8 mouse cellular contexts compared by ENCODE assay signal in the genomic region with DNA sequence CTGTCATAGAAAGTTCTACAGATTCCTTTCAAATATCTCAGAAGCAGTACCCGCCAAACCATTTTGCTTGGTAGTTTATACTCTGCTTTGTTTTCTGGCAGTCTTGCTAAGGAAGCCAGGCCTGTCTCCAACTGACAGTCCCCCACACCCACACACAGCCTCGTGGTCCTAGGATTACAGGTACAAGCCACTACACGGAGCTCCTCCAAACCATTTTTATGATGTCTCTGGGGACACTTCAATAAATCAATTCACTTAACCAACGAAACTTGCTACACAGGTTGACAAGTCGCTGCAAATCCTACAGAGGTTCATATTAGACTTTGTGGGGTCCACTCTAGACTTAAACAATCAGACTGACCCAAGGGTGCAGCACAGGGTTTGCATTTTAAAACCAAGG. TPM values are rescaled to one million over a fixed set of nuclear protein-coding genes. Genes with fewer than 3 reads are reported as not detected.
DNase-seq lines count a peak whose midpoint lies in the region; ATAC-seq and TF ChIP-seq lines count a peak whose summit lies in the region.

No protein-coding gene starts in this region.

- H3K4me3 ChIP-seq in heart, embryonic 14.5 days (ENCODE audit: control insufficient read depth in 1 of 2, insufficient read depth in 1 of 2, low read depth in 1 of 2, low read length in 2 of 2): peak overlapping the region; percentile 90 to 100
- H3K4me3 ChIP-seq in ES-E14 (ENCODE audit: insufficient read depth in 1 of 2, low read depth in 1 of 2, low read length in 2 of 2, poor library complexity in 1 of 2, severe bottlenecking in 1 of 2): peak overlapping the region; percentile 78 to 83
- H3K4me3 ChIP-seq in forebrain, embryonic 16.5 days (replicated peaks; ENCODE audit: low read length): peak overlapping the region; percentile 92
- H3K4me3 ChIP-seq in macrophage (ENCODE audit: inconsistent target): peak overlapping the region; percentile 98

- H3K79me2 ChIP-seq in macrophage (ENCODE audit: inconsistent target): peaks cover 95% of the 10 kb centered on the region

- no peak overlapping the region for H3K27ac ChIP-seq in heart, embryonic 14.5 days (replicated peaks in 1 of 2; ENCODE audit: control insufficient read depth in 1 of 2, insufficient read depth in 1 of 2, low read depth in 2 of 2, low read length in 2 of 2)
- H3K27ac ChIP-seq in ES-E14 (ENCODE audit: insufficient read depth, low read depth, low read length, poor library complexity, severe bottlenecking) (no peak overlapping the region), macrophage (peak overlapping the region; percentile 12; the same call in 1 of the 2 replicates)
- no peak overlapping the region for H3K27ac ChIP-seq in forebrain, embryonic 16.5 days (ENCODE audit: low read length)

- intact Hi-C loops in heart, postnatal 14 days (cut with DNase I): loop anchor here (10.0 kb wide), 1 partner anchor 314 kb away; a partner anchor contains a TSS

- 28% methylated on average over 5 of the region's 5 CpGs for WGBS in heart, embryonic 14.5 days
- WGBS in forebrain, embryonic 16.5 days: 31% methylated on average over 5 of the region's 5 CpGs
- 17% methylated on average over 5 of the region's 5 CpGs for WGBS in macrophage (ENCODE audit: missing documents)

- H3K27me3 ChIP-seq in heart, embryonic 14.5 days (ENCODE audit: control insufficient read depth, insufficient read depth, low read length): no peaks in the 10 kb centered on the region
- no peaks in the 10 kb centered on the region for H3K27me3 ChIP-seq in forebrain, embryonic 16.5 days (replicated peaks; ENCODE audit: control insufficient read depth, insufficient read depth, low read length)

- peak overlapping the region; percentile 82 for H3K9ac ChIP-seq in heart, embryonic 14.5 days (ENCODE audit: low read length)
- H3K9ac ChIP-seq in ES-E14 (ENCODE audit: insufficient read depth, low read depth, low read length, poor library complexity, severe bottlenecking): peak overlapping the region; percentile 90
- H3K9ac ChIP-seq in forebrain, embryonic 16.5 days (replicated peaks; ENCODE audit: low read depth, low read length): peak overlapping the region; percentile 86

- no peaks in the 10 kb centered on the region for H3K9me3 ChIP-seq in heart, embryonic 14.5 days (ENCODE audit: control insufficient read depth, low read length)
- H3K9me3 ChIP-seq in ES-E14 (ENCODE audit: control insufficient read depth, insufficient read depth, low read depth, low read length): no peaks in the 10 kb centered on the region
- H3K9me3 ChIP-seq in forebrain, embryonic 16.5 days (ENCODE audit: control insufficient read depth, low read length): no peaks in the 10 kb centered on the region

- no peak for ATAC-seq in heart, embryonic 14.5 days (ENCODE audit: insufficient number of reproducible peaks, insufficient read depth, low FRiP score, low read depth)
- no peak for ATAC-seq in forebrain, embryonic 16.5 days

- H3K36me3 ChIP-seq in heart, embryonic 14.5 days (ENCODE audit: control insufficient read depth, insufficient read depth, low read length): peaks cover 7% of the 10 kb centered on the region; the same call in 1 of the 2 replicates
- H3K36me3 ChIP-seq in ES-E14 (ENCODE audit: control insufficient read depth, insufficient read depth, low read length, poor library complexity, severe bottlenecking) (no peaks in the 10 kb centered on the region), macrophage (ENCODE audit: inconsistent target) (no peaks in the 10 kb centered on the region)
- no peaks in the 10 kb centered on the region for H3K36me3 ChIP-seq in forebrain, embryonic 16.5 days (ENCODE audit: control insufficient read depth, insufficient read depth)

- H3K4me2 ChIP-seq in heart, embryonic 14.5 days (ENCODE audit: low read length): peak overlapping the region; percentile 73
- peak overlapping the region; percentile 96 for H3K4me2 ChIP-seq in forebrain, embryonic 16.5 days (ENCODE audit: low read length)

- no peak for DNase-seq in heart, postnatal 14 days
- no peak for DNase-seq in ES-E14 (ENCODE audit: low read depth, low spot score)
- no peak for DNase-seq in left cerebral cortex, adult 9 months (ENCODE audit: low spot score in 2 of 2)
- DNase-seq in layer of hippocampus, postnatal 10 days (ENCODE audit: low spot score in 2 of 2): no peak
- DNase-seq in cerebellum, postnatal 10 days: no peak

- in situ Hi-C loops in ES-E14 (cut with MboI; ENCODE audit: low sequenced_read_pairs in 2 of 2, unreplicated experiment in 2 of 2): no loop called here

- H3K4me1 ChIP-seq in heart, embryonic 14.5 days (ENCODE audit: control insufficient read depth in 2 of 2, insufficient read depth in 2 of 2, low read length in 2 of 2): peaks cover 0 to 17% of the 10 kb centered on the region in 2 experiments; a peak in 3 of 4 replicates
- H3K4me1 ChIP-seq in ES-E14 (ENCODE audit: control insufficient read depth in 2 of 2, insufficient read depth in 2 of 2, low read length in 2 of 2, poor library complexity in 1 of 2): peaks cover 0 to 2% of the 10 kb centered on the region in 2 experiments; a peak in 1 of 4 replicates
- peaks cover 25% of the 10 kb centered on the region for H3K4me1 ChIP-seq in forebrain, embryonic 16.5 days (replicated peaks; ENCODE audit: control insufficient read depth, insufficient read depth, low read length)

TF ChIP-seq in ES-E14, 5 proteins besides CTCF, POLR2A, EP300 and RAD21:
- no peak for TF ChIP-seq MAFK (IDR thresholded peaks at IDR 0.05; ENCODE audit: insufficient read depth, low read depth, low read length)
TF ChIP-seq in ES-E14: peak in this region for 0.

RNA-seq across cellular contexts. Expression of a gene that starts 1.3 kb away (rescaled TPM):
- polyA plus RNA-seq in heart, embryonic 14.5 days (2014; fragmentation: Nextera tagmentation; extraction: Ambion mirVana): 20.1 and 22.6 TPM in 2 replicates
- total RNA-seq in heart, postnatal 14 days (2021): 10 to 100 TPM; 12.9 to 14.9 TPM
- total RNA-seq in ES-E14 (2012; rRNA removed): 19.5 and 22.4 TPM in 2 replicates
- polyA plus RNA-seq in forebrain, embryonic 16.5 days (2015; fragmentation: Nextera tagmentation; extraction: Ambion mirVana): 50.8 and 54.5 TPM in 2 replicates
- total RNA-seq in macrophage (2018; cell fraction: chromatin; rRNA removed): 100 to 1,000 TPM in 11 of 26 experiments, 10 to 100 TPM in 15; 41.1 to 150 (median 93.6) TPM
- 10 to 100 TPM; 20.6 to 27.2 (median 23.6) TPM for total RNA-seq in macrophage (2018; cell fraction: cytosol; rRNA removed)
- total RNA-seq in macrophage (2018; cell fraction: nucleus; rRNA removed): 100 to 1,000 TPM in 3 of 26 experiments, 10 to 100 TPM in 23; 38.5 to 122 (median 71.5) TPM
- polyA plus RNA-seq in macrophage (2018): 18.0 to 19.1 TPM (median 18.7 TPM) in 3 replicates
- total RNA-seq in layer of hippocampus, postnatal 10 days (2021): 10 to 100 TPM; 32.6 to 38.7 TPM

RNA-seq across cellular contexts. Expression of a gene that starts 1.3 kb away (rescaled TPM):
- 32.5 and 38.6 TPM in 2 replicates for polyA plus RNA-seq in heart, embryonic 14.5 days (2014; fragmentation: Nextera tagmentation; extraction: Ambion mirVana)
- 10 to 100 TPM; 18.7 to 20.4 TPM for total RNA-seq in heart, postnatal 14 days (2021)
- 26.9 and 35.9 TPM in 2 replicates for total RNA-seq in ES-E14 (2012; rRNA removed)
- polyA plus RNA-seq in forebrain, embryonic 16.5 days (2015; fragmentation: Nextera tagmentation; extraction: Ambion mirVana): 105 and 115 TPM in 2 replicates
- 100 to 1,000 TPM in 2 of 26 experiments, 10 to 100 TPM in 24; 32.2 to 195 (median 58.6) TPM for total RNA-seq in macrophage (2018; cell fraction: chromatin; rRNA removed)
- 10 to 100 TPM; 29.7 to 49.2 (median 38.7) TPM for total RNA-seq in macrophage (2018; cell fraction: cytosol; rRNA removed)
- 10 to 100 TPM; 24.9 to 76.0 (median 35.1) TPM for total RNA-seq in macrophage (2018; cell fraction: nucleus; rRNA removed)
- polyA plus RNA-seq in macrophage (2018): 34.2 to 149 TPM (median 39.7 TPM) in 3 replicates
- total RNA-seq in layer of hippocampus, postnatal 10 days (2021): 10 to 100 TPM; 37.5 to 42.9 TPM
